Mouse (Mus musculus) adrenal gland, postnatal 36 days (tissue): ENCODE measurements around the gene Rad51b. TPM values are rescaled to one million over a fixed set of nuclear protein-coding genes. Genes with fewer than 3 reads are reported as not detected.

Source experiments
- DNase-seq, 2 experiments: peaks; one replicate each; pipeline ENCODE4 v3.0.0; 2021; ENCODE audit warnings: mixed read lengths in 1 of 2
- total RNA-seq, 2 experiments: library from RNA; stranded (reverse); gene quantifications; 2 replicates each; pipeline ENCODE4 v1.2.3; 2021

Gene Rad51b
- total RNA-seq, 2 experiments from 2014 or later = 0.49 to 0.63 TPM

DNA sequence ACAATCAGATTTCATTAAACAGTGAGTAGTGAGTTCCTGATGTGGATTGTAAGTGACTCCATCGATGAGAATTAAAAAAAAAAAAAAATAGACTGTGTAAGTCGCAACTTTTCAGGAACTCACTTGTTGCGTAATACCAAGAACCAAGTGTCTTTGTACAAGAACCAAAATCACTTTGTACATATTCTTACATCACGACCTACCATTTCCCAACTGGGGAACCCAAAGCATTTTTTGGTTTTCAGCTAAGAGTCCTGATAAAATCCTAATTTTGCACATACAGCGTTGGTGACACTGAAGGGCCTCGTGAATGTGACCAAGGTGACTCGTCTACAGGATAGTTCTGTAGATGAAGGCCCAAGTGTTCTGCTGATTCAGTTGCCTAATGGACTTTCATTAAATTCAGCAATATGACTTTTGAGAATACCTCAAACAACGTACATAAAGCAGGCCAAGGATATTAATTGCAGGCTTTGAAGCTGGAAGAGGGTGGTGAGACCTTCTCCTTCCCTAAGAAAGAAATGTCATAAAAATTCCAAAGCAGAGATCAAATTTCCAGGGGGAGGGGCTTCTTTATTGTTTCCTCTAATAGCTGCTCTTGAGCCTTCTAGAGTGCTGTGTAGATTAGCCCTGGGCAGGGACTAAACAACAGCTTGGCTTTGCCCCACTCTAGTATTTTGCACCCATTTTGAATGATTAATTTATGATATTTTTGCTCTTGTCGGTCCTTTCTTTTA, 316.9 kb downstream of the Rad51b start:
- DNase-seq = no peak

GRCm38 (mm10) chr12:79614583-79614953, 317.5 kb downstream of the Rad51b start:
- DNase-seq = no peak

GRCm38 (mm10) chr12:79615717-79616316, 318.7 kb downstream of the Rad51b start:
- no peak for DNase-seq

GRCm38 (mm10) chr12:79619009-79619408, 321.9 kb downstream of the Rad51b start:
- DNase-seq = no peak

GRCm38 (mm10) chr12:79620693-79621092, 323.6 kb downstream of the Rad51b start:
- DNase-seq = no peak

GRCm38 (mm10) chr12:79623308-79623707, 326.2 kb downstream of the Rad51b start:
- no peak for DNase-seq

- no peak for DNase-seq
These were observed 328.8 kb downstream of the Rad51b start for GRCm38 (mm10) chr12:79625699-79626554.

DNA sequence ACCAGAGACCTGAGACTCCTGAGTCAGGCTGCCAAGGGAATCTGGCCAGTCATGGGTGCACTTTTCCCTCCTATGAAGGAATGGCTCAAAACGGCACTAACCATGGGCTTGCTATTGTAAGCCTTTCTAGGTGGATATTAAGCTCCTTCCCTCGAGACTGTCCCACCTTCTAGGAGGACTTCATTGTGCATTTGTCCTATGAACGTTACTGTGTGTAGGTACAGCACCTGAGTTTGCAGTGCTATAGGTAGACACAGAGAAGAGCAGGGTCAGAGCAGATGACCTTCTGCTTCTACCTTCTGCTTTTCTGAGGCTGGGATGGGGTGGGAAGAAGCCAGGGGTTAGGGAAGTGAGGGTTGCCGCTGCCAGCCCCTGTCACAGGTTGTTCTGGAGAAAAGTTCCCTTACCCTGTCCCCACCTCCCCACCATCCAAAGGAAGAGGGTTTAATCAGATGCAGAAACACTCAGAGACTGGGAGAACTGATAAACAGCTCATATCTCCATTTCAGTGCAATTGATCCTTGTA, 329.5 kb downstream of the Rad51b start:
- no peak for DNase-seq

DNA sequence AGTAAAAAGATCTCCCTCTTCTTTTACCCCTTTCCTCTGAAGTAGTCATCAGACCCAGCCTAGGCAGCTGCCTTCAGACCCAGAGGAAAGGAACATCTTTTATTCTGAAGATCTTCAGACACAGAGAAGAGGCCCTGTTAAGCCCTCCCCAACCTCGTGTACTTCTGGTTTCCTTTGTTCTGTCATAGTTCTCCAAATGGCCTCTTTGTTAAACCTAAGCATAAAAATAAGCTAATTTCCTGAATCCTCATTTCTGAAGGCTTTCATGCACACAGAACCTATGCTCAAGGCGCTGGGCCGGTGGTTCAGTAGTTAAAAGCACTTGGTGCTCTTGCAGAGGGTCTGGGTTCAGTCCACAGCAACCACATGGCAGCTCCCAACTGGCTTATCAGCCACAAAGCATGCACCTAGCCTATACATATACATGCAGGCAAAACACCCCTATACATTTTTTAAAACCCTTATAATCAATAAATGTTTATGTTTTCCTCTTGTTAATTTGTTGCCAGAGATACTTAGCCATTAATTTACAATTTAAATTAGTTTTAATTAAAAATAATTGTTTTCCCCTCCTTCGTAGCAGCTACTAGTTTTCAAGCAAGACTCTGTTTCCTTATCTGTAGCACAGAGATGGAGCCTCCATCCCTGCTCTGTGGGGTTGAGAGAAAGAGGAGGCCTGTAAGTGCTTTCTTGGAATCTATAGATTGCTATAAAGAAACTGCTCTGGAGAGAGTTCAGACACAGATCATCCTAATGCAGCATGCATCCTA, 330.5 kb downstream of the Rad51b start:
- no peak for DNase-seq

DNA sequence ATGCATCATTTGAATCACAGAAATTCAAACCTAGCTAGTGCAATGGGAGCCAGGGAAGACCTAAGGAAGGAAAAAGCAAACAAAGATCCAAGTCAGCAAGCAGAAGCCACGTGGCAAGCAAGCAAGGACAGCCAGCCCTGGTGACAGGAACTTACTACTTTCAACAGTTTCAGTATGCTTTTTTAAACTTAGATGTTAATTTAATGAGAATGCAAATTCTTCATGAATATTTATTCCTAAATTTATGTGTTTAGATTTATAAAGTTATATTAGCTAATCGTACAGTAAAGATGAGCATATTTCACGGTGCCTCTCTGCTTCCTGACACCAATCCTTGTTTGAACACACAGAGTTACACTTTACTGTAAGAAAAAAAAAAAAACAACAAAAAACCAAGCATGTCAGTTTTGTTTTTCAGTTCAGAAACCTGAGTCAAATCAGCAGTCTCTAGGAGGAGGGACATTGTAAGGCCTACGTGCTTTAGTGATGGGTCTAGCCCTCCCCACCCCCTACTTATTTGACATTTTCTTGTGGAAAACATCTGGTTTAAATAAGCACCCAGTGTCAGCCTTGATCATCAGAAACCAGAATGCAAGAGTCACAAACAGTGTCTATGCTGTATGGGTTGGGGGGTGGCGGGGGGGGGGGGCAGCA, 331.2 kb downstream of the Rad51b start:
- no peak for DNase-seq

GRCm38 (mm10) chr12:79629945-79630850, 333.1 kb downstream of the Rad51b start:
- DNase-seq = no peak

- DNase-seq = no peak
These were observed 336.5 kb downstream of the Rad51b start for GRCm38 (mm10) chr12:79633458-79634106.

GRCm38 (mm10) chr12:79641570-79642285, 344.6 kb downstream of the Rad51b start:
- peak; percentile 35 to 71 for DNase-seq

- DNase-seq = no peak
These were observed 345.6 kb downstream of the Rad51b start for GRCm38 (mm10) chr12:79642715-79643114.

DNA sequence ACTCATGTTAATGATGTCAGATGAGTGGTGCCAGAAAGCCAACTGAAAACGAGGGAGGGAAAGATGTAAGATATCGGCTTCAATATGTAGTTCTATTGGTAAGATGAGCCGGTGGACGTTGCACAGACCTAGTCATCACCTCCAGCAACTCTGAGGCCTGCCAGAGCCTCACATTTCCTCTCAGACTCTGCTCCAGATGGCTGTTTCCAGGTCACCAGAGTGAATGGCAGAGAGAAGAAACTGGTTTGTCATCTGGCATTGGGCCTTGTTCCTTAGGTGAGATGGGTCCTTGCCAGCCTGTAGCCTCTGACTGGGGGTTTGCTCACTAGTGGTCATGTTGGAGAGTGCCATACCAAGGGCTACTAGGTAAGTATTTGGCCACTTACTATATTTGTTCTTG, 348.6 kb downstream of the Rad51b start:
- no peak for DNase-seq

GRCm38 (mm10) chr12:79646646-79647164, 349.6 kb downstream of the Rad51b start:
- DNase-seq = peak in 1 of 2 experiments; percentile 27

DNA sequence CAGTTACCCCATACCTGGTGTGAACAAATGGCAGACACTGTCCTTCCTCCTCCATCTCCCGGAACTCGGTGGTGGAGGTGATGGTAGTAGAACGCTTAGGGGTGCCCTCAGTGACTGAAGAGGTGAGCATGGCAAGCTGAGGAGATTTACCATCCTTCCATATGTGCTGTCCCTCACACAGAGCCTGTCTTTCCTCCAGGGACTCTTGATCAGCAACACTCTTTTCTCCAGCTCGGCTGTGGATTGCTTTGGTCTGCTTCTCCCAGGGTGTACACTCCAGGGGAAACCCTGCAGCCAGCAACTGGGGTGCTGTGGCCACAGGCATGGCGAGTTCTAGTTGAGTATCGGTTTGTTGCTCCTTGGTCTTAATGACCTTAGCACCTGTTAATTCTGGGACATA, 350.3 kb downstream of the Rad51b start:
- DNase-seq = no peak

DNA sequence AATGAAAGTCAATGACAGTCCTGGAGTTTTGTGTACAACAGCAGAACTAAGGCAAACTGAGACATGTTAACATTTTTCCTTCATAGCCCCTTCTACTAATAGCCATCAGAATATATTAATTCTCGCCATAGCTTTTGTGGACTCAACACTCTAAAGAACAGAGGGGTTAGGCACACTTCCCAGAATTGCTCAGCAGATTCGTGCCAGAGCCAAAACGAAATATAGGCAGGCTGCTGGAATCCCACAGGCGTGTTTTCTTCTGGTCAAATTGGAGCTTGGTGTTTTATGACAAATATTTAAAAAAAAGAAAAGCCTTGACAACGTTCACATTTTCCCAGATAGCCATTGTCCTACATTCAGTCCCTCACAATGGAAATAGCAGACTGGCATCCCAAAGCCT, 350.9 kb downstream of the Rad51b start:
- DNase-seq = no peak
